Mouse (Mus musculus) cerebellum, adult 2 months (tissue): Measurements from ENCODE around the gene Ergic1.

ENCODE experiments used
- CTCF ChIP-seq: fragments of 200-500 bp; IDR thresholded peaks from 2 replicates; pipeline ENCODE4 v1.5.1; 2011; ENCODE audit warnings: low read depth, mild to moderate bottlenecking, control low read depth, low read length, moderate library complexity, borderline replicate concordance; ENCODE audit not compliant: insufficient read depth
- POLR2A ChIP-seq: fragments of 200-500 bp; IDR thresholded peaks from 2 replicates; pipeline ENCODE4 v1.6.1; 2011; ENCODE audit warnings: low read length, control low read depth, borderline replicate concordance; ENCODE audit not compliant: insufficient read depth

- TF ChIP-seq CTCF (no peak), POLR2A (no peak)
These were observed 144.4 kb downstream of the Ergic1 start for GRCm38 (mm10) chr17:26705463-26706359.
